Mouse (Mus musculus) induced T-regulatory cell, adult 2 months (primary cell): ENCODE data around the gene B230307C23Rik.
"Not testable (repeated sequence)": the region's sequence is repeated elsewhere in the genome, so short reads cannot be mapped to it uniquely, and the experiment has no call there.

ENCODE experiments used
- DNase-seq: peaks from one replicate; pipeline ENCODE4 v3.0.0-alpha.2; 2012; ENCODE audit warnings: low read depth

The B230307C23Rik gene

DNA sequence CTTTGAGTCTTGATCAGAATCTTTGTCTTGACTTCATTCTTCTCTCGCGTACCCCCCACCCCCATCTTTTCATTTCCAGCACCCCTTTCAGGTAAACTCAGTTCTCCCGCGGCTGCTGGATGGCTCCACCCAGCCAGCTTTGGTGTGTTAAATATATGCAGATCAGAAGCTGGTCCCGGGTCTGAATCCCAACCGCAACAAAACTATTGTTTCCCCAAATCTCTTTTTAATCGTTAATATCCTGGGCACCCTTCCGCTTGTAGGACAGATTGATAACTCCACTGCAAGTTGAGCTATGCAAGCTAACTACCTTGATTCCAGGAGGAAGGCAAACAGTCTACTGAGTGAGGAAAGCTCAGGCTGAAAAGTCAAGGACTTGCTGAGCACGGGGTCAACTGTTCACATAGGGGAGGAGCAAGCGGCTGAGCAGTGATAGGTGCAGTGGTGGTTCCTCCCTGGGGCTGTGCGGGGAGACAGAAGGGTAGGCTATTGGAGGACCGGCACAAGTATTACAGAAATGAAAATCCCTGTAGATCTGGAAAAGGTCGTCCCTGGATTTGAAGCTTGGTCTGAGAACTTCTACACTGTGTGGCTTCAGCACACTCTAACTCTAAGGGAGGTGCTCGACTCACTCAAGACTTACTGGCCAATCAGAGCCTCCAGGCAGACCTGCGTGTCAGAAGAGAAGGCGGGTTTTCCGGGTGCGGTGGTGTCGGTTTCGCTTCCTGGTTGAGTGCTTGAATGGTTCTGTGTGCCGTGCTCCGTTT lies at the start of gene B230307C23Rik:
Gene B230307C23Rik (plus strand): TSS at position 700 of the 767 bp plus-strand sequence.
- DNase-seq: peak; percentile 96

DNA sequence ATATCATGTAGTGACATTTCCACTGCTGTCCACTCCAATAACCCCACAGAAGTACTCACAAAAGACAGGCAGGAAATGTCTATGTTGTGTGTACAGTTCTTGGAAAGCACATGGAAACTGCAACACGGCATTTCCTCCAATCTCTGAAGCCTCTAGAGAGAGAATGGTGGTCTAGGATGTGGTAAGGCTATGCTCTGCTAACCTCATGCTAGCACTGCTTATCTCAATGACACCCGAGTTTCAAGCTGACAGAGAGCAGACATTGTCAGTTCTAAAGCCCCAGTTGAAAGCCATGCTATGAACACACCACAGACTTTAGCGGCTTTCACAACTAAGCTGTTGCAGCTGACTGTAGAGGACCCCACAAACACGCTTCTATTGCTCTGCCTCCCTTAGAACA lies 48.3 kb upstream of the B230307C23Rik start:
- peak; percentile 16 for DNase-seq

- DNase-seq: no peak
Measured at GRCm38 (mm10) chr16:97950061-97950460, 47.1 kb upstream of the B230307C23Rik start.

- no peak for DNase-seq
Measured at GRCm38 (mm10) chr16:97952371-97952770, 44.7 kb upstream of the B230307C23Rik start.

DNA sequence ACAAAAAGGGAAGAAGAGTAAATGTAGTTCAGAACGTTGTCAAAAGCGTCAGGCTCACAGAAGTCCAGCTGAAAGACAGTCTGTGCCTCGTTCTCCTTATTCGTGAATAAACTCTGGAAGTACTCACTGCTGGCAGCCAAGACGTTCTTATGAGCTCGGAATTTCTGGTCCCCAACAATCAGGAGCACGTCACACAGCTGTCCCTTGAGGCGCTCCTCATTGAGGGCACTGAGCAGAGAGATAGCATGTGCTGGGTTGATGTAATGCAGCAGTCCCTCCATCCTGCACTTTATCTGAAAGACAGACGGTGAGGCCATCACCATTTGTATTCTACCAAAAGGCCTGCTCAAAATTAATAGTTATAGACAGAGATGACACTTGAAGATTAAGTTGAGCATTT lies 44.3 kb upstream of the B230307C23Rik start:
- DNase-seq: no peak

GRCm38 (mm10) chr16:97953300-97953699 lies 43.8 kb upstream of the B230307C23Rik start:
- no peak for DNase-seq

DNA sequence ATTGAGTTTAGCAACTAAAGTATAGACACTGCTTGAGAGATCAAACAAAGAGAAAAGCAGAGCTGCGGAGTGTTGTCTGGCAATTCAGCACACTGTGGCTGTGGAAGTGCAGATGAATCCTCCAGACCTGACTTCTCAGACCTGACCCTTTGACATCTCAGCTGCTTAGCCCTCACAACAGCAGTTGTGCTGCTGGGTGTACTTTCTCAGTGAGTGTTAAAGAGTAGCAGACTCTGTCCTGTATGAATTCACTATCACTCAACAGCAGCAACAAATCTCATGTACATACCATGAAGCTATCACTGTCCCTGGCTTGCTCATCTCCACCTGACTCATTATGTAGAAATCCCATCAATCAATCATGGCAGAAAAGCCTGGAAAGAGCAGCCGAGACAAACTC lies 41.1 kb upstream of the B230307C23Rik start:
- no peak for DNase-seq

DNA sequence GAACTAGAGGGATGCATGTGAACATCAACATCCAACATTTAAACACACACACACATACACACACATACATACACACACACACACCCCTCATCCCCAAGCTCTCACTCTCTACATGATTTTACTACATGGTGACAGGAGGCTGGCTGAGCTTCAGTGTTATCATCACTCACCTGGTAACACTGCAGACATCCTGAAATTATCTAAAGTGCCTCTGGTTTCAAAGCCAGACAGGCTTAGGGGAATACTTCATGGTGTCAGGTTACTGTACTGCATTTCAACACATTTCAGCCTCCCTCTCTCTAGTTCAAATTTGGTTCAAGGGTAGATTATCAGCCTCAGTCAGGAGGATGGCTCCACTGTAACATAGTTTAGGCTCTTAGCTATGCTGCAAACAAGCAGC lies 39.5 kb upstream of the B230307C23Rik start:
- no peak for DNase-seq

- DNase-seq: no peak
Measured at GRCm38 (mm10) chr16:97958401-97958973, 38.6 kb upstream of the B230307C23Rik start.

DNA sequence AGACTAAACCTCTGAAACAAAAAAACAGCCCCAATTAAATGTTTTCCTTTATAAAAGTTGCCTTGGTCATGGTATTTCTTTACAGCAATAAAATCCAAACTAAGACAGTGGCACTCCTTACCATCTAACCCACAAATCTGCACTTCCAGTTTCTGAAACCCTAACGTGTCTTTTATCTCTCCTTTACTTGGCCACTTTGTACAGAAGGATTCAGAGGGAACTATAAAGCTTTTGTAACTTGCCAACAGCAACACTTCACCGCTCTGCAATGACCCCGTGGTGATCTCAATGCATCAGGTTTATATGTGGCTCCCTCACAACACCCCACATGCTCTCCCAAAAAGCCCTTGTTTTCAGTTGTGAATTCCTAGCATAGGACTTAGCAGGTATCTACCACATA lies 36.8 kb upstream of the B230307C23Rik start:
- no peak for DNase-seq

DNA sequence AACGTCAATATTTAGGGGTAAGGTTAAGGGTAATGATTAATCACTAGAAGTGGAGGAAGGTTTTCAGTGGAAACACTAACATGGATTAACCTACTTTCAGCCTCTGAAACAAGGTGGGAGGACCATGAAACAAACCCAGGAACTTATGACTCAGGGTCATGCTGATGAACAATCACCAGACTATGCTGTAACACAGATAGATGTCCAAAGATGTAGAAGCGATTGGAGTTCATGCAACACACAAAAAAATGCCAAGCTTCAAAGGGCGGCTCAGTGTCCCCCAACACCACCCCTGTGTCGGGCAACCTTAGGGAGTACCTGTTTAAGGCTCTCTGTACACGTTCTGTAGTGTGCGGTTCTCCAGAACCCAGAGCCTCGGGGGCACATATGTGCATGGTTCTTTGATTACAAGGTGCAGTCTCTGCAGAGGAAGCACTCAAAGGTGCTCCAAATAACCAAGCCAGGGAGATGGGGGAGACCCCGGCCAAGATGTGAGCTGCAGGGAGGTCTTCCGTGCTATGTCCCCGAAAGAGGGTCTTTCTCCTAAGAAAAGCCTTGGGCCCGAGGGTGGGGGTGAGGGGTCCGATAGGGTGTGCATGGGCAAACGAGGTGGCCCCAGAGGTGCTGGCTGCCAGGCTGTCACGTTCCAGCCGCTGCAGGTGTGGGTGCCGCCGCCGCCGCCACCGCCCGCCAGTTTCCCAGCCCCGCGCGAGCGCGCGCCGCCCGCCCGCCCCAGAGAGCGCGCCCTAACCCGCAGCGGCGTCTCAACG lies 35.5 kb upstream of the B230307C23Rik start:
- DNase-seq: no peak

- DNase-seq: peak; percentile 97
Measured at GRCm38 (mm10) chr16:97962151-97962948, 34.8 kb upstream of the B230307C23Rik start, which contains the start of the genes C2cd2 and Zbtb21. TSS of gene C2cd2 (minus strand) at chr16:97962598. TSS of gene Zbtb21 (minus strand) at chr16:97962622.

- peak; percentile 64 for DNase-seq
Measured at GRCm38 (mm10) chr16:97963956-97964540, 33.1 kb upstream of the B230307C23Rik start.

DNA sequence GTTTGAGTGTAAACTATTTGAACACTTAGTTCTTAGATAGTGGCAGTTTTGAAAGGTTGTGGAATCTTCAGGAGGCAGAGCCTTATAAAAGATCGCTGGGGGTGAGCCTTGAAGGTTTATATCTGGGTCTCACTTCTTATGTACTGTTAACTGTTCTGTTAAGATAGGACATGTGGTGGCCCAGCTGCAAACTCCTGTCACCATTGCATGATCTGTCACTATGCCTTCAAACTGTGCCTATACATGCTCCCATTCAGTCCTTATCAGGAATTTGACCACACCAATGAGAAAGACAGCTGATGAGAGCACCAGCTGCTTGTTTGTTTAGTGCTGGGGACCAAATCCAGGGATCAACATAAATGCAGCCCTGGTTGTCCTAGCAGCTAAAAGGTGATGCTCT lies 19.8 kb upstream of the B230307C23Rik start:
- DNase-seq: no peak

- no peak for DNase-seq
Measured at GRCm38 (mm10) chr16:97977722-97978121, 19.4 kb upstream of the B230307C23Rik start.

DNA sequence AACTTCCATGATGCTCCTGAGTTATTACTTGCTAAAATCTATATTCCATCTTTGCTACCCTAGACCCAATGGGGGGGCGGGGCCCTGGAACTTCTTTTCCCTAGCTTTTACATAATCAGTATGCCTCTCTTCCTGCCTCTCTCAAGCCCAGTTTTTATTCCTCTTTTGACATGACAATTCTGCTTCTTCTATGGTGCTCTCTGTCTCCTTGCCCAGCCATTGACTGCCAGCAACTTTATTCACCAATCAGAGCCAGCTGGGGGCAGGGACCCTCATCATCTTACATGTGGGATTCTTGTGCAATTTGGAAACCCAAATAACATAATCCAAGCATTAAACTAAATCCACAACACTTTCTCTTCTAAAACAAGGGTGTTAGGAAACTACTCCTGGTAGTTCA lies 15.8 kb upstream of the B230307C23Rik start:
- no peak for DNase-seq

DNA sequence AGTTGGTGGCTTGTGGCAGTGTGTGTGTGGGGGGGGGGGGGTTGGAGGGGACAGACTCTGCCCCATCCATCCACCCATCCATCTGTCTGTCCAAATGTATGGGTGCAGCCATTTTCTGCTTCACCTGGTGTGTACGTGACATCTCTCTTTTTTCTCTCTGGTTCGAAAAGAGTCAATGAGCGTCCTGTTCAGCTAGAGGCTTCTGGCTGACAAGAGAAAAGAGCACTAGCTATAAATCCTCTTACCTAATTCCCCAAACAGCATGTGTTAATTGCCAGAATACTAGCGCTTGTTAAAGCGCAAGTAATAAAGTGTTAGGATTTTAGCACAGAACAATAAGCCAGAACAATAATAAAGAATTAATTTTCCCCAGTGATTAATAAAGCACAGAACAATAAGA lies 12.5 kb upstream of the B230307C23Rik start:
- no peak for DNase-seq

- DNase-seq: no peak
Measured at GRCm38 (mm10) chr16:97991517-97991916, 5.6 kb upstream of the B230307C23Rik start.

- DNase-seq: not testable (repeated sequence)
Measured at GRCm38 (mm10) chr16:97992477-97992876, 4.6 kb upstream of the B230307C23Rik start.

GRCm38 (mm10) chr16:97995849-97996615 lies 1.1 kb upstream of the B230307C23Rik start:
- DNase-seq: no peak

- not testable (repeated sequence) for DNase-seq
Measured at GRCm38 (mm10) chr16:97997383-97997731, 242 bp downstream of the B230307C23Rik start.
